Mouse (Mus musculus) lung, embryonic 14.5 days (tissue): ENCODE data around the gene Col18a1. TPM values are rescaled to one million over a fixed set of nuclear protein-coding genes. Genes with fewer than 3 reads are reported as not detected.

Experiments
- ATAC-seq: fragments of 200-750 bp; cut with Nextera tagmentation; 2 replicates; pipeline ENCODE4 v1.8.0; 2017; ENCODE audit warnings: mild to moderate bottlenecking, moderate TSS enrichment, moderate library complexity; ENCODE audit not compliant: insufficient read depth
- DNase-seq: peaks from one replicate; pipeline ENCODE4 v3.0.0-alpha.2; 2015
- H3K27ac ChIP-seq: fragments of 300-500 bp; sonication (generic); 2 replicates; pipeline ENCODE4 v1.5.1; 2014; ENCODE audit warnings: low read depth, mild to moderate bottlenecking, moderate library complexity
- H3K27me3 ChIP-seq: fragments of 300-500 bp; sonication (generic); 2 replicates; pipeline ENCODE4 v1.6.1; 2014; ENCODE audit warnings: low read length, control low read depth; ENCODE audit not compliant: insufficient read depth
- H3K36me3 ChIP-seq: fragments of 300-500 bp; sonication (generic); 2 replicates; pipeline ENCODE4 v1.6.1; 2014; ENCODE audit warnings: control low read depth; ENCODE audit not compliant: insufficient read depth
- H3K4me1 ChIP-seq: fragments of 300-500 bp; sonication (generic); 2 replicates; pipeline ENCODE4 v1.6.1; 2014; ENCODE audit warnings: antibody characterized with exemption, control low read depth; ENCODE audit not compliant: insufficient read depth
- H3K4me2 ChIP-seq: fragments of 300-500 bp; sonication (generic); 2 replicates; pipeline ENCODE4 v1.6.1; 2014; ENCODE audit warnings: mild to moderate bottlenecking
- H3K4me3 ChIP-seq: fragments of 300-500 bp; sonication (generic); 2 replicates; pipeline ENCODE4 v1.5.1; 2014; ENCODE audit warnings: low read depth, low read length
- H3K9ac ChIP-seq: fragments of 300-500 bp; sonication (generic); 2 replicates; pipeline ENCODE4 v1.6.1; 2014
- H3K9me3 ChIP-seq: fragments of 300-500 bp; sonication (generic); 2 replicates; pipeline ENCODE4 v1.6.1; 2016; ENCODE audit warnings: low read depth, low read length, control low read depth
- CTCF ChIP-seq: IDR thresholded peaks from 2 replicates; pipeline ENCODE4 v1.5.1; 2016; ENCODE audit warnings: antibody characterized with exemption, low read depth
- WGBS: fragments of 180-500 bp; shearing (Covaris S2); extraction: QIAGEN DNeasy Blood & Tissue Kit; methylation state at CpG from one replicate; pipeline ENCODE4 v1.1.7; 2014; 5-methylcytosine and 5-hydroxymethylcytosine counted together
- polyA plus RNA-seq: library from polyadenylated mRNA; unstranded; fragments of >200 nt; fragmentation: Nextera tagmentation; extraction: Ambion mirVana; gene quantifications from 2 replicates; pipeline ENCODE4 v1.2.1, GENCODE M21; 2014

The Col18a1 gene
- polyA plus RNA-seq, 1 experiment from 2014 or later, result 217 TPM

- DNase-seq (peak; percentile 82), ATAC-seq (peak; percentile 82)
- TF ChIP-seq CTCF, result no peak
- Histone ChIP-seq H3K27me3 (no peaks in the 10 kb centered on the region), H3K4me3 (no peak overlapping the region), H3K4me1 (no peaks in the 10 kb centered on the region), H3K4me2 (peak overlapping the region; percentile 40), H3K36me3 (peaks cover 31% of the 10 kb centered on the region; the same call in 1 of the 2 replicates), H3K9ac (peak overlapping the region; percentile 1; the same call in 1 of the 2 replicates), H3K27ac (peak overlapping the region; percentile 31; the same call in 1 of the 2 replicates), H3K9me3 (peaks cover 7% of the 10 kb centered on the region; the same call in 1 of the 2 replicates)
- 31% methylated on average over 8 of the region's 8 CpGs for WGBS
These were observed 77.0 kb downstream of the Col18a1 start for GRCm38 (mm10) chr10:77089336-77089735.

GRCm38 (mm10) chr10:77084568-77084967, 81.8 kb downstream of the Col18a1 start:
- Histone ChIP-seq H3K27me3 (no peaks in the 10 kb centered on the region), H3K4me3 (no peak overlapping the region), H3K9ac (no peak overlapping the region), H3K4me1 (no peaks in the 10 kb centered on the region), H3K27ac (no peak overlapping the region), H3K36me3 (peaks cover 34% of the 10 kb centered on the region; the same call in 1 of the 2 replicates), H3K9me3 (no peaks in the 10 kb centered on the region), H3K4me2 (no peak overlapping the region)
- no peak for TF ChIP-seq CTCF
- WGBS, result 48% methylated on average over 1 of the region's 1 CpGs
- DNase-seq (peak; percentile 37), ATAC-seq (no peak)

GRCm38 (mm10) chr10:77082921-77083320, 83.4 kb downstream of the Col18a1 start:
- H3K27ac ChIP-seq, result 0 out of 2 replicates have a peak overlapping the region, but pooled peaks have one; percentile 12
- peaks cover 36% of the 10 kb centered on the region; the same call in 1 of the 2 replicates for H3K36me3 ChIP-seq
- no peaks in the 10 kb centered on the region for H3K9me3 ChIP-seq
- H3K27me3 ChIP-seq, result no peaks in the 10 kb centered on the region
- no peak for TF ChIP-seq CTCF
- H3K4me2 ChIP-seq, result no peak overlapping the region
- DNase-seq (no peak), ATAC-seq (no peak)
- WGBS, result 53% methylated on average over 5 of the region's 5 CpGs
- no peak overlapping the region for H3K4me3 ChIP-seq
- no peak overlapping the region for H3K9ac ChIP-seq
- H3K4me1 ChIP-seq, result no peaks in the 10 kb centered on the region

- no peak overlapping the region for H3K27ac ChIP-seq
- H3K9ac ChIP-seq, result no peak overlapping the region
- peak; percentile 99 for TF ChIP-seq CTCF
- WGBS, result 19% methylated on average over 3 of the region's 3 CpGs
- no peak for ATAC-seq
- H3K27me3 ChIP-seq, result no peaks in the 10 kb centered on the region
- H3K9me3 ChIP-seq, result no peaks in the 10 kb centered on the region
- peaks cover 36% of the 10 kb centered on the region; the same call in 1 of the 2 replicates for H3K36me3 ChIP-seq
- DNase-seq, result peak; percentile 93
- no peaks in the 10 kb centered on the region for H3K4me1 ChIP-seq
- no peak overlapping the region for H3K4me3 ChIP-seq
- no peak overlapping the region for H3K4me2 ChIP-seq
These were observed 83.9 kb downstream of the Col18a1 start for GRCm38 (mm10) chr10:77082453-77082852.

- Histone ChIP-seq H3K27ac (no peak overlapping the region), H3K4me1 (no peaks in the 10 kb centered on the region), H3K9me3 (no peaks in the 10 kb centered on the region), H3K9ac (no peak overlapping the region), H3K27me3 (no peaks in the 10 kb centered on the region), H3K4me2 (no peak overlapping the region), H3K36me3 (peaks cover 31% of the 10 kb centered on the region; the same call in 1 of the 2 replicates), H3K4me3 (no peak overlapping the region)
- no peak for ATAC-seq
- no peak for TF ChIP-seq CTCF
- WGBS, result 70% methylated on average over 8 of the region's 8 CpGs
- DNase-seq, result no peak
These were observed 87.4 kb downstream of the Col18a1 start for GRCm38 (mm10) chr10:77078961-77079360.

GRCm38 (mm10) chr10:77078456-77078855, 87.9 kb downstream of the Col18a1 start:
- H3K36me3 ChIP-seq, result peaks cover 34% of the 10 kb centered on the region; the same call in 1 of the 2 replicates
- no peaks in the 10 kb centered on the region for H3K27me3 ChIP-seq
- no peak overlapping the region for H3K4me3 ChIP-seq
- 91% methylated on average over 4 of the region's 4 CpGs for WGBS
- no peaks in the 10 kb centered on the region for H3K4me1 ChIP-seq
- ATAC-seq (no peak), DNase-seq (no peak)
- no peak overlapping the region for H3K27ac ChIP-seq
- H3K9me3 ChIP-seq, result no peaks in the 10 kb centered on the region
- TF ChIP-seq CTCF, result no peak
- no peak overlapping the region for H3K4me2 ChIP-seq
- no peak overlapping the region for H3K9ac ChIP-seq

- H3K4me3 ChIP-seq, result no peak overlapping the region
These were observed 91.9 kb downstream of the Col18a1 start for GRCm38 (mm10) chr10:77074276-77074974.

More at GRCm38 (mm10) chr10:77074276-77074974, 91.9 kb downstream of the Col18a1 start:
- no peak for TF ChIP-seq CTCF
- 80% methylated on average over 4 of the region's 4 CpGs for WGBS
- no peak for ATAC-seq
- H3K4me1 ChIP-seq, result no peaks in the 10 kb centered on the region
- no peaks in the 10 kb centered on the region for H3K27me3 ChIP-seq
- no peaks in the 10 kb centered on the region for H3K9me3 ChIP-seq
- DNase-seq, result no peak
- H3K36me3 ChIP-seq, result peaks cover 54% of the 10 kb centered on the region; the same call in 1 of the 2 replicates
- H3K27ac ChIP-seq, result no peak overlapping the region
- no peak overlapping the region for H3K9ac ChIP-seq
- no peak overlapping the region for H3K4me2 ChIP-seq
